Mouse (Mus musculus) cerebellum, postnatal 4 days (tissue): ENCODE data around the gene Etfdh.
"Not testable (repeated sequence)": the region's sequence is repeated elsewhere in the genome, so short reads cannot be mapped to it uniquely, and the experiment has no call there.

Source experiments
- DNase-seq, 2 experiments: peaks; one replicate each; pipeline ENCODE4 v3.0.0; 2022; ENCODE audit warnings: low spot score in 2 of 2, mixed read lengths in 1 of 2

The Etfdh gene

GRCm38 (mm10) chr3:79576865-79577264 lies 52.4 kb downstream of the Etfdh start:
- DNase-seq: no peak

DNA sequence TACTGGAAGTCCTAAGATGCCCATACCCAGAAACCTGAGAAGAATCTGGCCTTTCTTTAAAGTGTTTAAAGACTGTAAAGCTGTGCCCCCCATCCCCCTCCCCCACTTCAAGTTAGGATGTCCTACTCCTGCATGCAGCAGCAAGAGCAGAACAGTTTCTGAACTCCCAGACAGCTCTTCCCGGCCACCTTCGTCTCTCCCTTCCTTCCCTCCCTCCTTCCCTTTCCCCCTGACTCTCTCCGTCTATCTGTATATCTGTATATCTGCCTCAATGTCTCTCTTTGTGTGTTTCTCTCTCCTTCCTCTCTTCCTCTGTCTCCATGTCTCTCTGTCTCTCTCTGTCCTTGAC lies 52.9 kb downstream of the Etfdh start:
- no peak for DNase-seq

GRCm38 (mm10) chr3:79575576-79576467 lies 53.5 kb downstream of the Etfdh start:
- no peak for DNase-seq

GRCm38 (mm10) chr3:79574336-79574735 lies 55.0 kb downstream of the Etfdh start:
- DNase-seq: no peak

GRCm38 (mm10) chr3:79573376-79573775 lies 55.9 kb downstream of the Etfdh start:
- DNase-seq: not testable (repeated sequence)

- DNase-seq: no peak
Measured at GRCm38 (mm10) chr3:79572399-79572798, 56.9 kb downstream of the Etfdh start.

- DNase-seq: no peak
Measured at GRCm38 (mm10) chr3:79569351-79569681, 60.0 kb downstream of the Etfdh start.

- DNase-seq: no peak
Measured at GRCm38 (mm10) chr3:79568629-79569350, 60.5 kb downstream of the Etfdh start.

DNA sequence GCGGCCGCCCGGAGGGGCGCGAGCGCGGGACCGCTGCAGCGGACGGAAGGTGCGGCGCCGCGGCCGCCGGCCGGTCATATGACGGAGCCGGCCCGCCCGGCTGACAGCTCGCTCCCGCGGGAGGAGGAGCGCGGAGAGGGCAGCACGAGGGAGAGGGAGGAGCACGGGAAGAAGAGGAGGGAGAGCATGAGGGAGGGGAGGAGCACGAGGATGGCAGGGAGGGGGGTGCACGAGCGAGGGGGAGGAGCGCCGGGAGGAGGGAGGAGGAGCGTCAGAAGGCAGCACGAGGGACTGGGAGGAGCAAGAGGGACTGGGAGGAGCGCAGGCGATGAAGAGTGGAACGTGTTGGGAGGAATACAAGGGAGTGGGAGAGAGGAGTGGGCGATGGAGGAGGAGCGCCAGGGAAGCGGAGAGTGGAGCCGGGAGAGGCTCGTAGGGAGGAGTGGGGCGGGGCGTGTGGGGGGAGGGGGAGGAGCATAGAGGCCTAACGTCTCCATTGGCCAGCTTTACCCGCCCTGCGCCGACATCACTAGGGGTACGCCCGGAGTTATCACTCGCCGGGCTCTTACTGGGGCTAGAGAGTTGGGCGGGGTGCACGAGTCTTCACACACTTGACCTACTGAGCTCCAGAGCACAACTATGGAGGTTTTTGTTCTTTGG lies 61.5 kb downstream of the Etfdh start, which contains the start of gene Fnip2:
Gene Fnip2, minus strand, starts transcription at position 94 of the 660 bp plus-strand sequence.
- peak; percentile 65 to 75 for DNase-seq

GRCm38 (mm10) chr3:79566716-79567691 lies 62.3 kb downstream of the Etfdh start:
- peak in 1 of 2 experiments; percentile 40 for DNase-seq

GRCm38 (mm10) chr3:79564875-79565606 lies 64.3 kb downstream of the Etfdh start:
- no peak for DNase-seq

DNA sequence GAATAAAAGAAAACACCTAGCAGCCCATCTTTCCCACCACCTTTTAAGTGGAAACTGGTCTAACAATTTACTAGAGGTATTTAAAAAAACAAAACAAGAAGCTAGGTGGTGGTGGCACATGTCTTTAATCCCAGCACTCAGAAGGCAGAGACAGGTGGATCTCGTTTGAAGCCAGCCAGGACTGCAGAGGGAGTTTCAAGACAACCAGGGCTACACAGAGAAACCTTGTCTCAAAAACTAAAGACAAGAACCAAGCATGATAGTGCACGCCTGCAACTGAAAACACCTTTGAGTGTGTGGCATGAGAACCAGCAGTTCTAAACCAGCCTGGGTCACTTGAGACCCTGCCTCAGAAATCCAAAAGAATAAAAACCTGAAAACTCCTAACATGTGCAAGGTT lies 65.8 kb downstream of the Etfdh start:
- no peak for DNase-seq

DNA sequence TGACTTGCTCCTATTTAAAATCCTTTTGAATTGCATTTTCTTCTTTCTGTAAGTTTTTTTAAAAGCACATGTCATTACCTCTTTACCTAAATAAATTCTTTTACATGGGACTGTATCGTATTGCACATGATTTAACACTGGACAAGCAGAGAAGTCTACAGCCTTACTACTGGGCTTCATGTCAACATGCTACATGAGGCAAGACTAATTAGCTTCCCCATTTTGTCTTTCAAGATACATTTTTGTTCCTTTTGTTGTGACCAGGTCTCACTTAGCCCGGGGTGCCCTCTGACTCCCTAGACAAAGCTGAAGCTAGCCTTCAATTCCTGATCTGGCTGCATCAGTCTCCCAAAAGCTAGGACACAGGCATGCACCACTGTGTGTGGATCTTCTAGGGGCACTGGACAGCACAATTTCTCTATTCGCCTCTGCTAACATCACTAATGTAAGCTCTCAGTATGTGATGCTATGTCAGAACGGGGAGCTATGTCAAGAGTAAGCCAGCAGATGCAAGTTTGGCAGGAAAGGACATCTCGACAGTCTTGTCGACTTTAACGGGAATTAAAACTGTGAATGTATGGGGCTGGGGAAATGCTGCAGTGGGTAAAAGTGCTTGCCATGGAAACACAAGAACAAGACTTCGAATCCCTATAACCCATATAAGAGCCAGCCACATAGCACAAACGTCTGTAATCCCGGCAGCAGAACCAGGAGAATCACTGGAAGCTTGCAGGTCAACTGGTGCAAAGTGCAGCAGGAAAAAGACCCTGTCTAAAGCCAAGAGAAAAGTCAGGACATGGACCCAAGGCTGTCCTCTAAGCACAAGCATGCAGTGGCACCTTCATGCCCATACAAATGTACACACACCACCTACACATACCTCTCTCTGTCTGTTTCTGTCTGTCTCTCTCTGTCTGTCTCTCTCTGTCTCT lies 67.2 kb downstream of the Etfdh start:
- no peak for DNase-seq

DNA sequence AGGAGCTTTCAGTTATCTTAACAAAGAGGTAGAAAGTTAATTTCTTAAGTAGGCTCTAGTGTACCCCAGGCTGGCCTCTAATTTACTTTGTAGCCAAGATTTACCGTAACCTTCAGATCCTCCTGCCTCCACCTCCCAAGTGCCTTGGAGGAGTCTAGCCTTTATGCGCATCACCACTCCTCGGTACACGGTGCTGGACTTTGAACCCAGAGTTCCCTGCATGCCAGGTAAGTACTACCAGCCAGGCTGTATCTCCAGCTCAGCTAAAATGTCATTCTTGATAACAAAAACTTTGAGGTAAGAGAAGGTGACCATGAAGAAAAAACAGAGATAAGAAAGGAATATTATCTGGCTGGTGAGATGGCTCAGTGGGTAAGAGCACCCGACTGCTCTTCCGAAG lies 68.7 kb downstream of the Etfdh start:
- no peak for DNase-seq

DNA sequence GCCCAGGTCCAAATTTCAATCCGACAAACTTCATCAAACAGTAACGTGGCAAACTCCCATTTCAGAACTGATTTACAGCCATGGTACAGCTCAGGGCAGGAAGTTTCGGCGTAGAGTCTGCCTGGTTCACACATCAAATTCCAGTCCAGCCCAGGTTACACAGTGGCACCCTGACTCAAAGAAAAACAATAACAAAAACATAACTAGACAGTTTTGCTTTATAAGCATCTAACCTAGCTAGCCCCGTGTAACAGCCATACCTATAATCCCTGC lies 69.6 kb downstream of the Etfdh start:
- no peak for DNase-seq

- no peak for DNase-seq
Measured at GRCm38 (mm10) chr3:79559021-79559772, 70.1 kb downstream of the Etfdh start.

- no peak for DNase-seq
Measured at GRCm38 (mm10) chr3:79555061-79555460, 74.2 kb downstream of the Etfdh start.
